Mouse (Mus musculus): Measurements from ENCODE around the gene Mybl2.
"Not testable (repeated sequence)": the region's sequence is repeated elsewhere in the genome, so short reads cannot be mapped to it uniquely, and the experiment has no call there.

The Mybl2 gene

GRCm38 (mm10) chr2:163054335-163054840, at the start of gene Mybl2:
TSS of gene Mybl2 (plus strand) at chr2:163054687.
- DNase-seq (ENCODE audit: low spot score) = peak; percentile 96

GRCm38 (mm10) chr2:163007299-163007698, 47.2 kb upstream of the Mybl2 start:
- DNase-seq (ENCODE audit: low spot score) = no peak

GRCm38 (mm10) chr2:163016916-163017743, 37.4 kb upstream of the Mybl2 start, which contains the start of gene Ift52:
TSS of gene Ift52 (plus strand) at chr2:163017354.
- DNase-seq (ENCODE audit: low spot score) = peak; percentile 90

GRCm38 (mm10) chr2:163031289-163031688, 23.2 kb upstream of the Mybl2 start:
- no peak for DNase-seq (ENCODE audit: low spot score)

- no peak for DNase-seq (ENCODE audit: low spot score)
Measured at GRCm38 (mm10) chr2:163031757-163032156, 22.7 kb upstream of the Mybl2 start.

- DNase-seq (ENCODE audit: low spot score) = no peak
Measured at GRCm38 (mm10) chr2:163032622-163033021, 21.9 kb upstream of the Mybl2 start.

- no peak for DNase-seq (ENCODE audit: low spot score)
Measured at GRCm38 (mm10) chr2:163039940-163040339, 14.5 kb upstream of the Mybl2 start.

GRCm38 (mm10) chr2:163048125-163048524, 6.4 kb upstream of the Mybl2 start:
- DNase-seq (ENCODE audit: low spot score) = peak; percentile 73

GRCm38 (mm10) chr2:163049116-163049515, 5.4 kb upstream of the Mybl2 start:
- no peak for DNase-seq (ENCODE audit: low spot score)

- no peak for DNase-seq (ENCODE audit: low spot score)
Measured at GRCm38 (mm10) chr2:163051691-163052090, 2.8 kb upstream of the Mybl2 start.

GRCm38 (mm10) chr2:163052101-163052500, 2.4 kb upstream of the Mybl2 start:
- no peak for DNase-seq (ENCODE audit: low spot score)

- DNase-seq (ENCODE audit: low spot score) = no peak
Measured at GRCm38 (mm10) chr2:163052826-163053225, 1.7 kb upstream of the Mybl2 start.

- peak; percentile 38 for DNase-seq (ENCODE audit: low spot score)
Measured at GRCm38 (mm10) chr2:163054891-163055494, 506 bp downstream of the Mybl2 start.

GRCm38 (mm10) chr2:163055715-163056114, 1.2 kb downstream of the Mybl2 start:
- DNase-seq (ENCODE audit: low spot score) = no peak

GRCm38 (mm10) chr2:163056584-163056983, 2.1 kb downstream of the Mybl2 start:
- DNase-seq (ENCODE audit: low spot score) = no peak

GRCm38 (mm10) chr2:163058981-163059380, 4.5 kb downstream of the Mybl2 start:
- not testable (repeated sequence) for DNase-seq (ENCODE audit: low spot score)

GRCm38 (mm10) chr2:163060630-163061029, 6.1 kb downstream of the Mybl2 start:
- DNase-seq (ENCODE audit: low spot score) = no peak

- no peak for DNase-seq (ENCODE audit: low spot score)
Measured at GRCm38 (mm10) chr2:163061203-163062118, 7.0 kb downstream of the Mybl2 start.

- DNase-seq (ENCODE audit: low spot score) = no peak
Measured at GRCm38 (mm10) chr2:163062119-163062508, 7.6 kb downstream of the Mybl2 start.

- no peak for DNase-seq (ENCODE audit: low spot score)
Measured at GRCm38 (mm10) chr2:163066326-163066725, 11.8 kb downstream of the Mybl2 start.

- no peak for DNase-seq (ENCODE audit: low spot score)
Measured at GRCm38 (mm10) chr2:163067233-163067632, 12.7 kb downstream of the Mybl2 start.

GRCm38 (mm10) chr2:163070213-163070612, 15.7 kb downstream of the Mybl2 start:
- peak; percentile 24 for DNase-seq (ENCODE audit: low spot score)
